Mouse (Mus musculus): ENCODE data around the gene Foxd4.

GRCm38 (mm10) chr19:24861276-24861611 lies 39.8 kb downstream of the Foxd4 start:
- no peak for TF ChIP-seq POLR2A (IDR thresholded peaks at IDR 0.05; ENCODE audit: low read depth, low read length)
- no peak for TF ChIP-seq CTCF (conservative IDR thresholded peaks at IDR 0.05 in 1 of 2, IDR thresholded peaks at IDR 0.05 in 1 of 2; ENCODE audit: low read depth in 2 of 2, low read length in 2 of 2)
- TF ChIP-seq TBP (conservative IDR thresholded peaks at IDR 0.05; ENCODE audit: low read depth, low read length): no peak
- TF ChIP-seq EP300 (IDR thresholded peaks at IDR 0.05; ENCODE audit: low read length): no peak
- no peak for TF ChIP-seq UBTF (IDR thresholded peaks at IDR 0.05; ENCODE audit: low read depth, low read length)
- TF ChIP-seq MXI1 (IDR thresholded peaks at IDR 0.05; ENCODE audit: low read depth, low read length): no peak
- no peak for TF ChIP-seq MAX (IDR thresholded peaks at IDR 0.05; ENCODE audit: low read length)
- TF ChIP-seq MEF2A (IDR thresholded peaks at IDR 0.05; ENCODE audit: borderline replicate concordance, low read depth, low read length): no peak
